In the genomic region with DNA sequence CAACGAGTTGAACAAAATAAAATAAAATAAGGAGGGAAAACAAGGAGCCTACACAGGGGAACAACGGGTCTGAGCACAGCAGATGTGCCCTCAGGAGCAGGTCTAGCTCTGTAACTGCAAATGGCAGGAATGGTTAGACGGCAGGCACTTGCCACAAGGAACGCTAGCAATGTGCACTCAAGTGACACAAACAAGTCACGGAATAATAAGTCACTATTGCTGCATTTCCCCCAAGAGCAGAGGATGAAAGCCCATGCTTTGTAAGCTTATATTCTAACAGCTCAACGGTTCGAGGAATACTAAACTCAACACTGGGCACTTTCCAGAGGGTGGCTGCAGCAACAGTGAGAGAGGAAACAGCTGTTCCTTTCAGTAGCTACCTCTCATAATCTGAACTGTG, we compare ENCODE assay signal across 14 mouse cellular contexts.
DNase-seq lines count a peak whose midpoint lies in the region; ATAC-seq and TF ChIP-seq lines count a peak whose summit lies in the region.
"Had no signal": no experiment of that assay in that cellular context is flagged by ENCODE, and none has a peak within 500 bp of the region (broad histone marks: within the 10 kb centered on the region; RNA-seq: fewer than 3 reads in every experiment).

No protein-coding gene starts in this region.

- 26% methylated on average over 7 of the region's 7 CpGs for WGBS in kidney, postnatal 0 days
- WGBS in forebrain, embryonic 13.5 days: 16% methylated on average over 7 of the region's 7 CpGs
- 21% methylated on average over 7 of the region's 7 CpGs for WGBS in hindbrain, embryonic 15.5 days
- WGBS in olfactory bulb, adult 2 months: 25% methylated on average over 7 of the region's 7 CpGs
- 60% methylated on average over 7 of the region's 7 CpGs for WGBS in intestine, embryonic 15.5 days

- H3K27ac ChIP-seq in kidney, postnatal 0 days: peak overlapping the region; percentile 42; the same call in 1 of the 2 replicates
- H3K27ac ChIP-seq in forebrain, embryonic 13.5 days: peak overlapping the region; percentile 88
- H3K27ac ChIP-seq in hindbrain, embryonic 15.5 days (replicated peaks): peak overlapping the region; percentile 51
- peak overlapping the region; percentile 72; the same call in 1 of the 2 replicates for H3K27ac ChIP-seq in olfactory bulb, adult 2 months (ENCODE audit: insufficient read depth, low read depth, low read length)
- no peak overlapping the region for H3K27ac ChIP-seq in intestine, embryonic 15.5 days
- H3K27ac ChIP-seq: heart, embryonic 15.5 days; liver, embryonic 14.5 days; macrophage had no signal

- no peak for ATAC-seq in kidney, postnatal 0 days (replicated peaks; ENCODE audit: low FRiP score, low read depth)
- ATAC-seq in forebrain, embryonic 13.5 days: 0 out of 2 replicates have a peak, but pooled peaks have one; percentile 34
- ATAC-seq in hindbrain, embryonic 15.5 days (ENCODE audit: low FRiP score, low read depth): no peak
- no peak for ATAC-seq in intestine, embryonic 15.5 days

- peak; percentile 62 for DNase-seq in kidney, postnatal 0 days (ENCODE audit: low spot score)
- DNase-seq in kidney, postnatal 25 days: no peak
- DNase-seq in adipocyte (ENCODE audit: low spot score): no peak
- DNase-seq: cerebellum, adult 18-20 months; embryo, embryonic 11 days; right cerebral cortex, postnatal 25 days; thymus, adult 18-20 months had no signal

- H3K36me3 ChIP-seq in kidney, postnatal 0 days (ENCODE audit: insufficient read depth, low read length): no peaks in the 10 kb centered on the region
- H3K36me3 ChIP-seq in forebrain, embryonic 13.5 days (ENCODE audit: poor library complexity, severe bottlenecking): no peaks in the 10 kb centered on the region
- H3K36me3 ChIP-seq in hindbrain, embryonic 15.5 days: no peaks in the 10 kb centered on the region
- no peaks in the 10 kb centered on the region for H3K36me3 ChIP-seq in intestine, embryonic 15.5 days
- H3K36me3 ChIP-seq: heart, embryonic 15.5 days had no signal

- H3K4me2 ChIP-seq in kidney, postnatal 0 days (ENCODE audit: low read length): no peak overlapping the region
- peak overlapping the region; percentile 7; the same call in 1 of the 2 replicates for H3K4me2 ChIP-seq in forebrain, embryonic 13.5 days
- no peak overlapping the region for H3K4me2 ChIP-seq in hindbrain, embryonic 15.5 days
- no peak overlapping the region for H3K4me2 ChIP-seq in intestine, embryonic 15.5 days (replicated peaks)
- H3K4me2 ChIP-seq: heart, embryonic 15.5 days had no signal

- no peak overlapping the region for H3K4me3 ChIP-seq in kidney, postnatal 0 days (replicated peaks; ENCODE audit: low read depth, low read length)
- H3K4me3 ChIP-seq in forebrain, embryonic 13.5 days: no peak overlapping the region
- H3K4me3 ChIP-seq in hindbrain, embryonic 15.5 days: no peak overlapping the region
- H3K4me3 ChIP-seq in olfactory bulb, adult 2 months (ENCODE audit: insufficient read depth, low read depth, low read length): no peak overlapping the region
- H3K4me3 ChIP-seq in intestine, embryonic 15.5 days (replicated peaks): no peak overlapping the region
- H3K4me3 ChIP-seq: heart, embryonic 15.5 days had no signal

- H3K4me1 ChIP-seq in kidney, postnatal 0 days (replicated peaks; ENCODE audit: insufficient read depth, low read length): peaks cover 4% of the 10 kb centered on the region; the same call in 1 of the 2 replicates
- peaks cover 68% of the 10 kb centered on the region for H3K4me1 ChIP-seq in forebrain, embryonic 13.5 days
- peaks cover 39% of the 10 kb centered on the region for H3K4me1 ChIP-seq in hindbrain, embryonic 15.5 days (replicated peaks)
- peaks cover 13% of the 10 kb centered on the region for H3K4me1 ChIP-seq in olfactory bulb, adult 2 months (ENCODE audit: control insufficient read depth, insufficient read depth, low read length)
- H3K4me1 ChIP-seq in intestine, embryonic 15.5 days (replicated peaks): no peaks in the 10 kb centered on the region

- H3K9me3 ChIP-seq in kidney, postnatal 0 days (replicated peaks; ENCODE audit: low read length): no peaks in the 10 kb centered on the region
- no peaks in the 10 kb centered on the region for H3K9me3 ChIP-seq in forebrain, embryonic 13.5 days (replicated peaks)
- H3K9me3 ChIP-seq in hindbrain, embryonic 15.5 days: no peaks in the 10 kb centered on the region
- no peaks in the 10 kb centered on the region for H3K9me3 ChIP-seq in intestine, embryonic 15.5 days
- H3K9me3 ChIP-seq: heart, embryonic 15.5 days had no signal

- H3K9ac ChIP-seq in kidney, postnatal 0 days (ENCODE audit: low read depth, low read length): no peak overlapping the region
- 0 out of 2 replicates have a peak overlapping the region, but pooled peaks have one; percentile 34 for H3K9ac ChIP-seq in forebrain, embryonic 13.5 days
- H3K9ac ChIP-seq in hindbrain, embryonic 15.5 days: no peak overlapping the region
- no peak overlapping the region for H3K9ac ChIP-seq in intestine, embryonic 15.5 days
- H3K9ac ChIP-seq: heart, embryonic 15.5 days; liver, embryonic 14.5 days had no signal

- TF ChIP-seq POLR2A in olfactory bulb, adult 2 months (IDR thresholded peaks at IDR 0.05; ENCODE audit: insufficient read depth, low read depth, low read length): no peak

- no peak for TF ChIP-seq CTCF in kidney, postnatal 0 days (IDR thresholded peaks at IDR 0.05; ENCODE audit: low read depth)
- no peak for TF ChIP-seq CTCF in olfactory bulb, adult 2 months (IDR thresholded peaks at IDR 0.05; ENCODE audit: insufficient read depth, low read depth, low read length)

- no peaks in the 10 kb centered on the region for H3K27me3 ChIP-seq in kidney, postnatal 0 days (ENCODE audit: insufficient read depth, low read length)
- H3K27me3 ChIP-seq in forebrain, embryonic 13.5 days: no peaks in the 10 kb centered on the region
- no peaks in the 10 kb centered on the region for H3K27me3 ChIP-seq in hindbrain, embryonic 15.5 days
- no peaks in the 10 kb centered on the region for H3K27me3 ChIP-seq in intestine, embryonic 15.5 days (replicated peaks)
- H3K27me3 ChIP-seq: heart, embryonic 15.5 days had no signal
